Mouse (Mus musculus) E14TG2a.4 (cell line): ENCODE results near the gene Mcam.

Source experiments
- CTCF ChIP-seq: conservative IDR thresholded peaks from 2 replicates; pipeline ENCODE4 v1.5.1; 2014; ENCODE audit warnings: low read length
- NANOG ChIP-seq: IDR thresholded peaks from 2 replicates; pipeline ENCODE4 v1.6.1; 2014; ENCODE audit warnings: borderline replicate concordance, low read length, mixed read lengths
- POU5F1 ChIP-seq: IDR thresholded peaks from 2 replicates; pipeline ENCODE4 v1.6.1; 2014; ENCODE audit warnings: low read length, borderline replicate concordance

- TF ChIP-seq CTCF (peak; percentile 7; the same call in 1 of the 2 replicates), NANOG (no peak), POU5F1 (no peak)
These were observed 18.1 kb upstream of the Mcam start for GRCm38 (mm10) chr9:44116182-44116581.
